Mouse (Mus musculus) C2C12 (cell line): Measurements from ENCODE around the gene Gfy. TPM values are rescaled to one million over a fixed set of nuclear protein-coding genes. Genes with fewer than 3 reads are reported as not detected.

Experiments used
- H3K27me3 ChIP-seq: one replicate; pipeline ENCODE4 v1.6.1; 2011; ENCODE audit not compliant: control insufficient read depth, insufficient read depth, insufficient read length
- H3K36me3 ChIP-seq: one replicate; pipeline ENCODE4 v1.6.1; 2011; ENCODE audit not compliant: control insufficient read depth, insufficient read depth
- H3K4me3 ChIP-seq: one replicate; pipeline ENCODE4 v1.5.1; 2011; ENCODE audit warnings: mild to moderate bottlenecking, control low read depth; ENCODE audit not compliant: poor library complexity, insufficient read depth, severe bottlenecking
- H3K79me2 ChIP-seq: one replicate; pipeline ENCODE4 v1.6.1; 2011; ENCODE audit not compliant: control insufficient read depth, insufficient read depth
- H3K79me3 ChIP-seq: one replicate; pipeline ENCODE4 v1.6.1; 2011; ENCODE audit warnings: low read depth, control low read depth
- H3ac ChIP-seq: one replicate; pipeline ENCODE3; 2011; ENCODE audit warnings: low read depth; ENCODE audit not compliant: control insufficient read depth, insufficient read length
- CEBPB ChIP-seq: IDR thresholded peaks from one replicate; pipeline ENCODE4 v1.6.1; 2011; ENCODE audit warnings: low read depth, mild to moderate bottlenecking, control low read depth, moderate library complexity
- CTCF ChIP-seq: IDR thresholded peaks from one replicate; pipeline ENCODE4 v1.5.1; 2011; ENCODE audit not compliant: control insufficient read depth, insufficient read depth, insufficient read length
- FOSL1 ChIP-seq: IDR thresholded peaks from one replicate; pipeline ENCODE4 v1.8.0; 2011; ENCODE audit warnings: mild to moderate bottlenecking, low read length; ENCODE audit not compliant: poor library complexity, insufficient read depth, severe bottlenecking
- MAX ChIP-seq: IDR thresholded peaks from one replicate; pipeline ENCODE4 v1.6.1; 2011; ENCODE audit warnings: mild to moderate bottlenecking, control low read depth
- MYOD1 ChIP-seq: IDR thresholded peaks from one replicate; pipeline ENCODE4 v1.6.1; 2011; ENCODE audit warnings: low read depth; ENCODE audit not compliant: control insufficient read depth, insufficient read length
- MYOG ChIP-seq: IDR thresholded peaks from one replicate; pipeline ENCODE4 v1.6.1; 2011; ENCODE audit not compliant: control insufficient read depth, insufficient read length; ENCODE audit errors: extremely low read depth
- USF1 ChIP-seq: IDR thresholded peaks from one replicate; pipeline ENCODE4 v1.6.1; 2011; ENCODE audit warnings: low read depth, mild to moderate bottlenecking, control low read depth, moderate library complexity
- microRNA-seq: library from miRNA; unstranded; fragments of <30 nt; microRNA quantifications from one replicate; pipeline ENCODE4, GENCODE M21; 2019; ENCODE audit warnings: borderline microRNAs expressed
- polyA plus RNA-seq: library from polyadenylated mRNA; unstranded; fragments of >200 nt; fragmentation: generic; extraction: Trizol; gene quantifications from one replicate; pipeline ENCODE4 v1.2.1, GENCODE M21; 2012; ENCODE audit warnings: missing spikeins

Gfy gene
- polyA plus RNA-seq, 1 experiment, result not detected

DNA sequence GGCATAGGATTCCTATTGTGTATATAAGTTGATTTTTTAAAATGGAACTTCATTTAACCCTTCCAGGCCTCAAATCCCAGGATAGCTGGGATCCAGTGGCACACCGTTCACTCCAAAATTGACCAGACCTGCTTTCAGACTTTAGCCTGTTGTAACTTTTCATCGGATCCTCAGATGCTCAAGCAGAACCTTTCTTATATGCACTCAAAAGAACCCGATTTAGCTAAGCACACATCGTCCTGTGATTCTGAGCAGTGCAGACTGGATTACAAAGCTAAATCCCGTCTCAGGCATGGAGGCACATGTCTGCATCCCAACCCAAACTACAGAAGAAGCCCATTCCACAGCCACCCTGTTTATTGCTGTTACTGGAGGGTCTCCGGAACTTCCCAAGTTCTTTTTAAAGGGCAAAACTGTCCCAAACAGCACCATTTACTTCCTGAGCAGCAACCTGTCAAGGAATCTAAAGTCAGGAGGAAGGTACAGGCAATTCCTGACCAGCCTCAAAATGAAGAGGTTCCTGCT is 51.6 kb downstream of the Gfy start:
- peaks cover 43% of the 10 kb centered on the region for H3K79me3 ChIP-seq

DNA sequence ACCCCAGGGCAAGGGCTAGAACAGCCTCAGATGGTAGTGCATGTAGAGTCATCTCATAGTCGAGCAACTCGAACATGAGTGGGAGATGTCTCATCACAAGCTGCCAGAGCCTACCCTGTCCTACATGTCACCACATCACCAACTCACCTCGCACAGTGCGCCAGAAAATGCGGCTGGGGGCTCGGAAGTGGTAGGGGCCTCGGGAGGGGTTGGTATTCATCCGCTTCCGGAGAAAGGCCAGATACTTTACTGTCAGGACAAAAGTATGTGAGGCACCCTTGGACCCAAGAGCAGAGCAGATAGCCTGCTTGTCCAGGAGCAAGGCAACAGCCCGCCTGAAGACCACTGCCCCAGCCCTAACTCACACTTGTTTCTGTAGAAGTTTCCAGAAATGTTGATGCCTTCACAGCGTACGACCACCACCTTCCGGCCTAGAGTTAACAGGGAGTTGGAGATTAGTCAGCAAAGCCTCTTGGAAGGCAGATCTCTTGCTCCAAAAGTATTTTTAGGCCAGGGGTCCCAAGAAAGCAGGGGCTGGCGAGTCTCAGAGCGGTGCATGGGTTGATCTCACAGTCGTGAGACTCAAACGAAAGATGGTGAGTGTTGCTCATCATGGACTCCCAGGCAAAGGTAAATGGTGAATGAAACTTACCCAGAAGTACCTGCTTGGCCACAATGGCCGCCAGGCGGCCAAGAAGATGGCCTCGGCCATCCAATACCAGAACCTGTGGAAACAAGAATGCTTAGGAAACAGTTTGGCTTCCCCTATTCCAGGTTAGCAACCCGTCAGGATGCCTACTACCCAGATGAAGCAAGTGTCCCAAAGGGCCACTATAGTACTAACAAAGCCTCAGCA is 52.3 kb downstream of the Gfy start:
- peaks cover 57% of the 10 kb centered on the region for H3K79me2 ChIP-seq
- no peaks in the 10 kb centered on the region for H3K27me3 ChIP-seq
- H3ac ChIP-seq, result peak overlapping the region; percentile 99
- peaks cover 48% of the 10 kb centered on the region for H3K79me3 ChIP-seq
- peak overlapping the region; percentile 95 for H3K4me3 ChIP-seq
- no peak for TF ChIP-seq USF1
- TF ChIP-seq CEBPB, result no peak
- TF ChIP-seq MYOG, result no peak
- TF ChIP-seq MAX, result no peak
- TF ChIP-seq MYOD1, result no peak
- no peak for TF ChIP-seq CTCF
- no peak for TF ChIP-seq FOSL1
- H3K36me3 ChIP-seq, result peaks cover 54% of the 10 kb centered on the region

More for the DNA sequence above, 51.6 kb downstream of the Gfy start:
- Histone ChIP-seq H3ac (peak overlapping the region; percentile 99), H3K79me2 (peaks cover 51% of the 10 kb centered on the region), H3K27me3 (no peaks in the 10 kb centered on the region), H3K4me3 (peak overlapping the region; percentile 95), H3K36me3 (peaks cover 47% of the 10 kb centered on the region)
- TF ChIP-seq MYOG (no peak), CTCF (no peak), USF1 (no peak), MAX (peak; percentile 41)

Small RNAs within 50 kb of the gene (microRNA-seq; reads per million reads assigned to microRNA genes)
- 50.0 reads per million, percentile 70 among the genes with 10 or more reads in this experiment for gene Mir5121
- not detected for gene Mir7055

Other genes starting within 250 kb of the Gfy start
- 0.04 TPM for gene Tsks, start 236.4 kb downstream of the Gfy start, polyA plus RNA-seq
- gene Cpt1c, start 204.7 kb downstream of the Gfy start, polyA plus RNA-seq, result 5.5 TPM
- gene Prmt1, start 193.0 kb downstream of the Gfy start, polyA plus RNA-seq, result 978 TPM
- gene Irf3, start 181.9 kb downstream of the Gfy start, polyA plus RNA-seq, result 43.7 TPM
- 18.1 TPM for gene Bcl2l12, start 180.9 kb downstream of the Gfy start, polyA plus RNA-seq
- gene Scaf1, start 163.2 kb downstream of the Gfy start, polyA plus RNA-seq, result 58.4 TPM
- gene Rras, start 161.6 kb downstream of the Gfy start, polyA plus RNA-seq, result 56.8 TPM
- 14.2 TPM for gene Prr12, start 126.7 kb downstream of the Gfy start, polyA plus RNA-seq
- 66.6 TPM for gene Nosip, start 117.1 kb downstream of the Gfy start, polyA plus RNA-seq
- gene Prrg2, start 116.9 kb downstream of the Gfy start, polyA plus RNA-seq, result 14.0 TPM
- gene Rcn3, start 87.3 kb downstream of the Gfy start, polyA plus RNA-seq, result 166 TPM
- gene Fcgrt, start 75.7 kb downstream of the Gfy start, polyA plus RNA-seq, result 30.7 TPM
- 3,175 TPM for gene Rps11, start 55.1 kb downstream of the Gfy start, polyA plus RNA-seq
- gene Rpl13a, start 50.8 kb downstream of the Gfy start, polyA plus RNA-seq, result 6,379 TPM
- gene Gm45713, start 43.3 kb downstream of the Gfy start, polyA plus RNA-seq, result 0.95 TPM
- gene Flt3l, start 43.1 kb downstream of the Gfy start, polyA plus RNA-seq, result 1.6 TPM
- gene Pih1d1, start 25.3 kb downstream of the Gfy start, polyA plus RNA-seq, result 129 TPM
- gene Aldh16a1, start 25.0 kb downstream of the Gfy start, polyA plus RNA-seq, result 34.6 TPM
- gene Slc17a7, start 15.6 kb downstream of the Gfy start, polyA plus RNA-seq, result 0.14 TPM
- gene Pth2, start 1.4 kb upstream of the Gfy start, polyA plus RNA-seq, result not detected
- not detected for gene Ccdc155, start 25.3 kb upstream of the Gfy start, polyA plus RNA-seq
- 0.07 TPM for gene Dkkl1, start 32.6 kb upstream of the Gfy start, polyA plus RNA-seq
- gene Tead2, start 36.2 kb upstream of the Gfy start, polyA plus RNA-seq, result 127 TPM
- gene Cd37, start 59.5 kb upstream of the Gfy start, polyA plus RNA-seq, result 0.37 TPM
- not detected for gene Slc6a16, start 61.5 kb upstream of the Gfy start, polyA plus RNA-seq
- gene Slc6a21, start 97.9 kb upstream of the Gfy start, polyA plus RNA-seq, result not detected
- 10.6 TPM for gene Trpm4, start 154.2 kb upstream of the Gfy start, polyA plus RNA-seq
- gene Hrc, start 155.7 kb upstream of the Gfy start, polyA plus RNA-seq, result 0.51 TPM
- 4.8 TPM for gene Ppfia3, start 187.4 kb upstream of the Gfy start, polyA plus RNA-seq
- gene Lin7b, start 191.0 kb upstream of the Gfy start, polyA plus RNA-seq, result 0.94 TPM
- gene Snrnp70, start 216.2 kb upstream of the Gfy start, polyA plus RNA-seq, result 321 TPM
- gene Kcna7, start 226.1 kb upstream of the Gfy start, polyA plus RNA-seq, result 0.01 TPM
- gene Ntf5, start 234.1 kb upstream of the Gfy start, polyA plus RNA-seq, result 0.92 TPM
- gene Lhb, start 241.3 kb upstream of the Gfy start, polyA plus RNA-seq, result not detected